Mouse (Mus musculus): ENCODE results near the gene Bmt2.

Gene Bmt2

DNA sequence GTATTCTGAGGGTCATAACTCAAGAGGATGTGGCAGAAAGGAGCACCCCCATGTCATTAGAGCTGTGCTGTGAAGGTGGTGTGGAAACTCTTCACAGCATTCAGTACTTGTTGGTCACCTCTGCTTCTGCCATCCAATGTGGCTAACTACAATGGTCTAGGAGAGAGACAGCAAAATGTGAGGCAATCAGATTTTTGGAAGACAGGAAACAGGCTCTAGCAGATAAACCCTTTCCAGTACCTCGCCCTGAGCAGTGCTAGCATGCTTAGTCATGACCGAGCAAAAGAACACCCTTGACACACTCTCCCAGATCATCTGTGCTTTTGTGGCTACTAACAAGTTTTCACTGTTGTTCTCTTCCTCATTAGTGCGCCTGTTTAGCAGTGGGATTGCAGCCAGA is 60.7 kb downstream of the Bmt2 start:
- DNase-seq (ENCODE audit: low read depth), result no peak

DNA sequence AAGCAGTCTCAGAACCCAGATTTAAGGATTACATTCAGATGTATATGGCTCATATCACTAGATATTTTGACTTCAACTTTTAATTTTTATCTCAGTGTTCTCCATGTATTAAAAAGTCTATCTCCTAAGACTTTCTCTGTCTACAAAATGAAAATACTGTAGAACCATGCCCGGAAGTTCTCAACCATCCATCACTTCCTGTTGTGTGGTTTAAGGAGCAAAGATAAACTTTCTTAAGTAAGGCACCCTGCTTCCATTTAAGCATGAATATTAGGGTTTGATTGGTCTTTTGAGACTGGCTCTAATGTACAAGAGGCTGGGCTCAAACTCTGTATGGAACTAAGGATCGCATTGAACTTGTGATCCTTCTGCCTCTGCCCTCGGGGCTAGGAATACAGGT is 63.2 kb downstream of the Bmt2 start:
- no peak for DNase-seq (ENCODE audit: low read depth)

DNA sequence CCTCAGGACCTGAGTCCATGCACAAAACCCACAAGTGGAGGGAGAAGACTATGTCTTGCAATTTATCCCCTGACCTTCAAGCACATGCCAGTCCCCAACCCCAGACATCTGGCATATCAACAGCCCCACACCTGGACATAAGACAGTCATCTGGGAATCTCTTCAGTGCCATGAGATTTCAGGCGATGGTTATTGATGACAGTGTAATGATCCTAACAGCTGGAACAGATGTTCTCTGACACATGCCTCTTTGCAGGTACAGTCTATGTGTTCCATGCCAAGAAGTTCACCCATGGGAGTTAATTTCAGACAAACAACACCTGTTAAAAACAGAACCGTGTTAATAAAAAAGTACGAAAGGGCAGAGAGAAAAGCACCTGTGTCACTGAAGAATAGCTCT is 64.1 kb downstream of the Bmt2 start:
- no peak for DNase-seq (ENCODE audit: low read depth)

DNA sequence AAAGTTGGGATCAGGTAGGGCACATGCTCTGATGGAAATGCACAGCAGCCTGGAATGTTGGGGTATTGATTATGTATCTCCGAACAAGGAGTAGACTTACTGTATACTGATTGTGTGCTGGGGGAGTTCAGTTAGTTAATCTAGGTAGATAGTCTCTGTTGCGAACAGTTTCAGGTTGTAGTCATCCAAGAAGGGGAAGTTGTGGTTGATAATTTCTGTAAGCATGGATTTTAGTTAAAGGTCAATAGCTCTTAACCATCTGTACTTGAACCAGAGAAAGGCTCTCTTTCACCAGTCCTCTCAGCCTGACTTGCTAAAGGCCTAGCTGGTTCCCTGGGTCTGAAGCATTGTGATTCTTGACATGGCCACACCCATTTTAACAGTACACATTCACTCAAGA is 66.9 kb downstream of the Bmt2 start:
- DNase-seq (ENCODE audit: low read depth), result no peak

DNA sequence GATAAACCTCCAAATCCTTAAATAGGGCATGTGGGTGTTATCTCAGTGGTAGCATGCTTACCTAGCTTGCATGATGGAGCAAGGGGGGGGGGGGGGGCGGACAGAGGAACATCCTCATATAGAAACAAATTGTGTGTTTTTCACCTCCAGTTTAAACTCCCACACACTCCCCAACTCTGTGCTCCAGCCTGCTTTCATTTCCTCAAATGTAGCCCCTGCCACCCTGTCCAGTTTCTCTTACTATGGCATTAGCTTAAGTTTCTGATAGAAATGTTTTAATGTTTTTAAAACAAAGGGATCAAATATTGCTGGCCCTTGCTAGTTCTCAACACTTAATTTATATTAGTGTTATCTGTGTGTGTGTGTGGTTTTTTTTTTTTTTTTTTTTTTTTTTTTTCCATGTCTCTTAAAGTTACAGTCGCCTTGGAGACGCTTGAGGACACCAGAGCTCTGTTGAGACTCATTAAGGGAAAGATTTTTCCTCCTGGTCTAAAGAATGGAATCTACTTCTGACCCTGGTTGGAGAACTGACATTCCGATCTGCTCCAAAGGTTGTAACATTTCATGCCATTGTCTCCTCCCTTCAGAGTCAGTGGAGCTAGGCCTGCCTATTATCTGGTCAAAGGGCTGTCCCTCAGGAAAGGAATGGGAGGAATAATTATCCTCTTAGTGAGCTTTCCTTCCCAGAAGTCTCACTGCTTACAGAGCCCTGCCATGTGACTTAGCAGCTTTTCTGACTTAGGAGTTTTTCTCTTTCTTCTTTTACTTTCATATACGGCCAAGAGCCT is 68.2 kb downstream of the Bmt2 start:
- DNase-seq (ENCODE audit: low read depth), result no peak

DNA sequence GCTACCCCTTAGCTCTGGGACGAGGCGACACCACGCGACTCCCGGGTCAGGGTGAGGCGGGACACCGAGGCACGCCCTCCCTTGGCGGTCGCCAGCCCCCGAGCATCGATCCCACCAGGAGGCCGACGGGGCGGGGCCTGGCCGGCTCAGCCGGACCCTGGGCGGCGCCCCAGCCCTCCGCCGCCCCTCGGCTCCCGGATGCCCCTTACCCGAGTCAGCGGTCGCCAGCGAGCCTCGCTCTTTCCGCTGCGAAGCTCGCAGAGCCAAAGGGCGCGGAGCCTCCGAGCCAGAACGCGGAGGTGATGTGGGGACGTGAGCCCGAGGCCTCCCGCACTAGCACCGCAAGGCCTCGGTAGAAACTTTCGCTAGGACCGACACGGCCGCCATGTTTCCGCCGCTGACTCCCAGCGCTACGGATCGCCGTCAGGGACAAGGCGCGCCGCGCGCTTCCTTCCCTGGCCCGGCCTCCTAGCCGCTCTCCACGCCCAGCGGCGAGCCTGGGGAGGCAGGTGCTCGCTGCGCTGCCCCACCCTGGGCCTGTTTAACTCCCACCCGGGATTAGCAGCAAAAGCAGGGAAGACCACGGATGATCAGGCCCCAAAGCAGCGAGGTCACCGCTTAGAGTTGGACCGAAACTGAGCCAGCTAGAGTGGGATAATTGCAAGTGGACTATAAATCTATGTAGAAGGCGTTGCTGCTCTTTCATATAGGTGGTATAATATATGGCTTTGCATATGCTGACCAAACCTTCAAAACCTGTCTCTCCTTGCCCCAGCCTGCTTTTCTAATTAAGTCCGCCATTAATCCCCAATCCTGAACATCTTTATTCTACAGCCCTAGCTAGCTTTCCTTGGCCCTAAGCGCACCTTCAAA is 69.9 kb downstream of the Bmt2 start, which contains the start of gene Tmem168:
TSS of gene Tmem168 (minus strand) at position 480 of the 873 bp plus-strand sequence.
- peak; percentile 78 for DNase-seq (ENCODE audit: low read depth)

DNA sequence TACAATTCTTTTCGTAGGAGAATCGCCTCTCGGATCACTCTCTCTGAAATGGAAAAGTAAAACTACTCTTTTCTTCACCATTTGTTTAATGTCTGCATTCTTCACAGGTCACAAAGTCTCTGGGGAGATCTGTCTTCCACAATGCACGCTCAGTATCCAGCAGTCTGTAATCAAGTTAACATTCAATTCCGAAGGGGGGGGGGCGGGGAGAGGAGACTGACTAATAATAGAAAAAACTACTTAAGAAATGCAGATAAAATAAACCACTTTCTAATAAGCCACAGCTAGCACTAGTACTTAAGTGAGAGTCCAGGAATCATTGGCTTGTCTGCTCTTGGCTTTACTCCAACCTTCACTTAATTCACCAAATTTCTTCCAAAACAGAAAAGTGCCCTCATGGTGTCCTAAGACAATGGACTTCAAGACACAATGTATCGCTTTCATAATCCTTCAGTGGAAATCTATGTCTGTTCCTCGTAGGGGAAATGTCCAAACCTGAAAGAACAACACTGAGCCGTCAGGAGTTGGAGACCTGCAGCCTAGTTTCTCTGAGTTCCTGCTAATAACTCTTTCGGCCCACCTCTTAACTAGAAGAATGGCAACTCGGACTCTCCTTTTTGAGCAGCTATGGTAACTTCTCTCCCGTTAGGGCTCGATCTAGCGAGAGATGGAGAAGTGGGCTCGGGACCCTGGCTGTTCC is 70.7 kb downstream of the Bmt2 start:
- DNase-seq (ENCODE audit: low read depth), result peak; percentile 33

DNA sequence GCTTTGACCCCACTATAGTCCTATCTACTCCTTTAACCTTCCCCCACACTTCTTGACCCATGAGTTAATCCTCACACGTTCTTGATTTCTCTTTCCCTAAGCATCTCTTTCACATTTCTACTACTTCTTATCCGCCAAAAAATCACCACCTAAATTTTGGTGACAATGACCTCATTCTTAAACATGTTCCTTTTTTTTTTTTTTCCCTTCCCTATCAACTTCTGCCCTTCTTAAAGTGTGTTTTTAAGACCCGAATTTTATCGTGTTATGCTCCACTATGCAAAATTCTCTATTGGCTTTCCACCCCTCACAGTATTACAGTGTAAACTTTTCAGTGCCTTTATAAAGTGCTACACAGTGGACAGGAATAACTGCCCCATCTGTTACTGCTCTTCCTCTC is 71.4 kb downstream of the Bmt2 start:
- DNase-seq (ENCODE audit: low read depth), result no peak

DNA sequence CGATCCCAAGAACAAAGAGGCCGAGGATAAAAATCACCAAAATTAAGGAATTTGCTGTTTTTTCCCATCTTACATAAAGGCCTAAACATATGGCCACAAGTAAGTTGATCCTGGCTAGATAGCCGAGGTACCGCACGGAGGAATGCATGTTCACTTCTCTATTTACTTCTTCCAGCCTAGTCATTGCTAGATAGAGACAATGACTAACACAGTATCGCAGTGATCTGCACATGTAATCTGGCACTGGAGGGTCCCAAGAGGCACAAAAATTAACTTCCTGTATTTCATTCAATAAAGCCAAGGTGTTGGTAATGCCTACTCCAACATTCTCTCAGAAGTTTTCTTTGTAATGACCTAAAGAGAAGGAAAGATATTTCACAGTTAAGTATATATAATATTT is 74.6 kb downstream of the Bmt2 start:
- DNase-seq (ENCODE audit: low read depth), result no peak

DNA sequence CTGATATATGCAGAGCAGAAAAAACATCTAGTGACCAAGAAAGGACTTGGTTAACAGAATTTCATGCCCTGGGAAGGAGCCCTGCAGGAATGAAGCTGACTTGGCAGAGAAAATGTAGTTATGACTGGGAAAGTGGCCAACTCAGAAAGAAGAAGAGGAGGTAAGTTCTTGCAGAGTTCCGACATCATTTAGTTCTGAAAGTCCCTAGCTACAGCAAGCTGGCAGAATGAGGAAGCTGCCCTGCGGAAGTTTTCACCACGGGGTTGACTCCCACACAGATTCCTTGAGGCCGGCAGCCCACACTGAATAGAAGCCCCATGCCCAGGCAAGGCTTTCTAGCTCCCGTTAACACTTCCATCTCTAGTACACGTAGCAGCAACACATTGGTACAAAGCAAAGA is 76.2 kb downstream of the Bmt2 start:
- DNase-seq (ENCODE audit: low read depth), result no peak

DNA sequence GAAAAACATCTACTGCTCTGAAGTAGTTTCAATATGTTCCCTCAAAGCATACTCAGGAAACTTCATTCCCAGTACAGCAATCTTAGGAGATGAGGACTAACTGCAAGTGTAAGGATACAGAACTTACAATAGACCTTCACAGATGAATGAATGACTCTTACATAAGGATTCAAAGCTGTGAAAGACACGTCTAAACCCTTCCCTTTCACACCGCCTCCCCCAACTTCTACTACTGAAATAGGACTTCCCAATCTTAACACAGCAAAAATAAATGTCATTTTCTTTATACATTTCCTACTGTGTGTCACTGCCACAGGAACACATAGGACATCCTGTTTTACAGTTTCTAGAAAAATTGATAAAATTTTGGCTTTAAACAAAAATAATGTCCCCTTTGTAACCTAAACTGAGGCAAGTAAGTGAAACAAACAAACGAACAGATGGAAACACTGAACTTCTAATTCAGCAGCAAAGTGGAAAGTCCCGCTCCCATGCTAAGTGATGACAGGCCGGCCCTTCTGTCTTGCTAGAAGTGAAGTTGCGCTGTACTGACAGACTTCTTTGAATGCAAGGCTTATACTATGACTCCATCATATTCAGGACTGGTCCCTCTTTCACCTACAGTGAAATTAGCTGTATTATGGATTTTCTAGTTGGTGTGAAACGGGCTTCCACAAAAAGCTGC is 79.4 kb downstream of the Bmt2 start:
- DNase-seq (ENCODE audit: low read depth), result no peak

DNA sequence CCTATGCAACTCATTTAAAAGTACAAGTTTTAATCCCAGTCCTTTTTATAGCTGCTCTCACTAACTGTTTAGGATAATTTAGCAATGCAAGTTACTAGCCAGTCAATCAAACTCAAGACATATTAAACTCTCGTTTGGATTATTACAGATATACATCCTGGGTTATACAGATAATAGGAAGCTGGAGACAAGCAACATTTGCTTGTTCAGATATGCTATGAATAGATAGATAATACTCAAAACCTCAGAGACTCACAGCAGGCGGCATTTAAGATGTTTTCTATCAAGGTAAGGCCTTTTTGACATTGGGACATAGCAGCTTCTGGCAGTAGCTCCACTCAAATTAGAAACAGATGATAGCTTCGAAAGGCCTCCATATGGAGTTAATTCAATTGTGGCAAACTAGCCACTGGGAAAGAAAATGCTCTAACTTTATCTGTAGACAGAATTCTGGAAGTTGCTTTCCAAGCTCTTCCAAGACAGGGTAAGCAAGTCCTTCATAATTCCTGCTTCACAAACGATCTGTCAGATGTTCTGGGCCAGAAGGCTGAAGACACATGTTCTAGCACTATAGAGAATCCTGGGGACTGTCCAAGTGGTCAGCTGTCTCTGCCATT is 84.9 kb downstream of the Bmt2 start:
- DNase-seq (ENCODE audit: low read depth), result no peak

DNA sequence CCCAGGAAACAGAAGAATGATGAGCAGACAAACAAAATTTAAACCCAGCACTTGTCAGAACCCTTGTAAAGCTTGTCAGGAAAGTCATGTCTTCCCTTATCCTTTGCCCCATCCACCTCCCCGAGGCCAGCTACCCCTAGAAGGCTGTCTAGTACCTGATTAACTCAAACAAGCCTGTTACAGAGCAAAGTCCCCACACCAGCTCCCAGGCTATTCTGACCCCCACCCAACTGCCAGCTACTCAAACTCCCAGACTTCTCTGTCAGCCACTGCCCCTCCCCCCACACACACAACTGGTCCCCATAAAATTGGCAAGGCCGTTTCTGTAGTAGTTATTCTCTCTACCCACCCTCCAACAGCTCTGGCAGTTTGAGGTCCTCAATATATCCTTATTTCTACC is 91.2 kb downstream of the Bmt2 start:
- no peak for DNase-seq (ENCODE audit: low read depth)

DNA sequence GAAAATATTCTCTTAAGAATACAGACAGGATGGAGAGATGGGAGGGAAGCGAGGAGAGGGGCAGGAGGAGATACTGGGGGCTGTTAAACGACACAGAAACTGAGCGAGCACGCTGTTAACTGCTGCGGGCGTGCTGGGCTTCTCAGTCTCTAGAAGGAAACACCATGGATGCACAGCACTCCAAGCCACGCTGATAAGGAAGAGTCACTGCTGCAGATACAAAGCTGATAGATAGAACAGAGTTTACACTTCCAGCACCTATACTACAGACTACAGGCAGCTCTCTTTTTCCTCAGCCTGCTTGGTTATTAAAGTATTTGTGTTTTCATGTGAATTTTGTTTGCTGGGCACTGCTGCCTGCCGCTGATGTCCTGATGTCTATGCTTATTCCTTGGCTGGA is 91.6 kb downstream of the Bmt2 start:
- no peak for DNase-seq (ENCODE audit: low read depth)

DNA sequence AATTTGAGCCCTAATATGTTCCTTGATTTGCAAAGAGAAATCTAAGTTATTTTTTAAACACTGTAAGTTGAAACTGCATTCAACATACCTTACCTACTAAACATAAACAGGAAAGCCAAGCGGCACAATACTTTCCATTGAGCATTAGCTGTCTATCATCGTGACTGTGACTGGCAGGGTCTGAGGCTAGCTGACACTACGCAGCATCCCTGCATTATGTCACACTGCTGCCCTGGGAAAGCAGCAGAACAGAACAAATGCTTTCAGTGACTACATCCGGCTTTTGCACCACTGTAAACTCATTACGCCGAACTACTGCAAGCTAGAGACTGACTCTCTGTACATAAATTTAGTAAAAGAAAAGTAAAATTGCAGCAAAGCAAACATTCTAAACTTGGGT is 93.0 kb downstream of the Bmt2 start:
- DNase-seq (ENCODE audit: low read depth), result no peak

DNA sequence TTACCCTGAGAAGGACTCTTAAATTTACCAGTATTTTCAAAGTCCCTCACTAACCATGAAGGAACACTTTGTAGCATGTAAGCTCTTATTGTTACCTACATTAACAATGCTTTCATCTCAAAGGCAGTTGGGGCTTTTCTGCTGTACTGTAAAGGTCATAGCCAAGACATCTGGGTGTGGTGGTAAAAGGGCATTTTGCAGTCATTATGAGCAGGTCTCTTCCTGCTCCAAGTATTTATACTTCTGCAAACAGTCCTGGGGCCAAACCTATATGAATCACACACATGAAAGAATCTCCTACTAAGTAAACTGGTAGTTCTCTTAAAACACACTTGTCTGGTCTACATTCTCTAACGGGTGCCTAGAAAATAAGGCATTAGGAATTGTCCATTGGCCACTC is 95.7 kb downstream of the Bmt2 start:
- DNase-seq (ENCODE audit: low read depth), result no peak

All from c-Kit-positive CD71-positive TER-119-negative erythroid progenitor cells, embryonic 14.5 days (primary cell).